8 mouse cellular contexts compared by ENCODE assay signal in genomic region chr2:116062251-116062651, GRCm38 (mm10). TPM values are rescaled to one million over a fixed set of nuclear protein-coding genes. Genes with fewer than 3 reads are reported as not detected.
DNase-seq lines count a peak whose midpoint lies in the region; ATAC-seq lines count a peak whose summit lies in the region.

No protein-coding gene starts in this region.

- peak overlapping the region; percentile 81 for H3K4me2 ChIP-seq in midbrain, embryonic 12.5 days (replicated peaks)

- H3K27ac ChIP-seq in midbrain, embryonic 12.5 days (replicated peaks): peak overlapping the region; percentile 93

- ATAC-seq in midbrain, embryonic 12.5 days (ENCODE audit: low FRiP score, low read depth): no peak

- H3K36me3 ChIP-seq in midbrain, embryonic 12.5 days: no peaks in the 10 kb centered on the region

- H3K4me1 ChIP-seq in midbrain, embryonic 12.5 days: peaks cover 51% of the 10 kb centered on the region

- intact Hi-C loops in gastrocnemius, postnatal 14 days (cut with DNase I; ENCODE audit: low total_unique reads): loop anchor here (10.0 kb wide), 1 partner anchor 207 kb away; no protein-coding TSS in a partner anchor

- H3K4me3 ChIP-seq in midbrain, embryonic 12.5 days: peak overlapping the region; percentile 63

- H3K9ac ChIP-seq in midbrain, embryonic 12.5 days (replicated peaks): peak overlapping the region; percentile 95

- no peaks in the 10 kb centered on the region for H3K9me3 ChIP-seq in midbrain, embryonic 12.5 days

- peak; percentile 18 for DNase-seq in ovary, postnatal 36 days (ENCODE audit: low spot score)
- DNase-seq in ovary, postnatal 14 days (ENCODE audit: low spot score): no peak
- DNase-seq in gastrocnemius, postnatal 14 days: peak; percentile 34
- peak; percentile 46 for DNase-seq in kidney, postnatal 14 days
- DNase-seq in spleen, postnatal 36 days (ENCODE audit: low spot score in 2 of 2): no peak
- no peak for DNase-seq in left cerebral cortex, adult 11 months (ENCODE audit: low spot score)
- DNase-seq in cerebellum, adult 9-10 months: no peak

- WGBS in midbrain, embryonic 12.5 days: under 1% methylated on average over 20 of the region's 20 CpGs

- H3K27me3 ChIP-seq in midbrain, embryonic 12.5 days: peaks cover 21% of the 10 kb centered on the region

RNA-seq across cellular contexts. Expression of gene Meis2, which starts 3.4 kb away (rescaled TPM):
- 1 to 10 TPM; 2.6 to 3.2 TPM for total RNA-seq in gastrocnemius, postnatal 14 days (2021)
- 76.1 and 92.1 TPM in 2 replicates for polyA plus RNA-seq in midbrain, embryonic 12.5 days (2016; fragmentation: Nextera tagmentation; extraction: Ambion mirVana)

Comparison
In these comparisons a context has a peak if more than half of its experiments do, and no peak if none do; other contexts are left out.
1. DNase-seq: peak in ovary, postnatal 36 days (single experiment), gastrocnemius, postnatal 14 days (single experiment) and kidney, postnatal 14 days (single experiment); none in ovary, postnatal 14 days (single experiment), spleen, postnatal 36 days (0 of 2), left cerebral cortex, adult 11 months (single experiment) and cerebellum, adult 9-10 months (single experiment).